Mouse (Mus musculus): ENCODE measurements at regions not wholly inside any gene's neighbourhood (a gene's known extent, or its start where the extent isn't known, plus 50 kb on each side); places are given as distances from the start of the nearest gene placed in this dataset.
A peak's percentile ranks its signal among the peaks of the same experiment; 100 is the strongest.
"Not testable (repeated sequence)": the region's sequence is repeated elsewhere in the genome, so short reads cannot be mapped to it uniquely, and the experiment has no call there.

DNA sequence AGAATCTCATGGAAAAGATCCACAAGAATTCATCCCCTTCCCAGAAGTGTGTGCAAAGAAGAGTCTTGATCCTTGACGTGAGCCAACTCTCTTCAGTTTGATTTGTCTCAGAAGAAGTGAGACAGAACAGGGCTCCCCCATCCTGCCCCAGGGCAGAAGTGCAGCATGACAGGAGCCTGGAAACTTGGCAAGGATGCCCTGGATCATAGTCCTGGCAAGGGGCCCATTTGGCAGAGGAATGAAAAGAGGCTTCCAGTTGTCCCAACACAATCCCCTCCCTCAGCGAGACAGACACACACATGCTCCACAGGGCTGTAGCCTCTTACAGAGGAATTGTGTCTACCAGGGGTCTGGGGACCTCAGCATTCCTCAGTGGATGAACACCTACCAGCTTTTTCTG lies 102.7 kb downstream of the Ptpn20 start:
- H3K36me3 ChIP-seq = no peaks in the 10 kb centered on the region
- peaks cover 38% of the 10 kb centered on the region for H3K27me3 ChIP-seq
- H3K9ac ChIP-seq = no peak overlapping the region
- 33% methylated on average over 2 of the region's 2 CpGs for WGBS
- no peak overlapping the region for H3K4me3 ChIP-seq
- no peaks in the 10 kb centered on the region for H3K9me3 ChIP-seq
- ATAC-seq (ENCODE audit: insufficient number of reproducible peaks, low FRiP score, low TSS enrichment, low read depth) = no peak
- peaks cover 28% of the 10 kb centered on the region for H3K4me1 ChIP-seq
- no peak overlapping the region for H3K4me2 ChIP-seq
- no peak overlapping the region for H3K27ac ChIP-seq

DNA sequence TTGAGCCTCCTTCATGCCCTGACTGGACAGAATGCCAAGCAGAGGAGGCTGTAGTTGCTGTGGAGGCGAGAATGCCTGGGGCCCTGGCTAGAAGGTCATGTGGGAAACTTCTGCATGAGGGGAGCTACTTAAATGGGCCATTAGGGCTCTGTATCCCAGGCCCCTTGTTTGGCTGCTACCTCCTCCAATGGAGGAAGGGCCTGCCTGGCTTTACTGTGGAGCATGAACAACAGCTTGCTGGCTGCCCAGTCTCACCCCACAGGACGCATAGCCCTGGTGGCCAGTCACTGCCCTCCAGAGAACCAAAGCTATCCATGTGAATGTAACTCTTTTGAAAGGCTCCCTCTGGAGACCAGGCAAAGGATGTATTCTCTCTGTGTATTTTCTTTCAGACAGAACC lies 105.2 kb downstream of the Ptpn20 start:
- no peaks in the 10 kb centered on the region for H3K9me3 ChIP-seq
- peaks cover 29% of the 10 kb centered on the region for H3K4me1 ChIP-seq
- H3K4me2 ChIP-seq = no peak overlapping the region
- H3K27me3 ChIP-seq = peaks cover 39% of the 10 kb centered on the region
- no peak overlapping the region for H3K27ac ChIP-seq
- WGBS = 70% methylated on average over 2 of the region's 2 CpGs
- ATAC-seq (ENCODE audit: insufficient number of reproducible peaks, low FRiP score, low TSS enrichment, low read depth) = no peak
- no peak overlapping the region for H3K4me3 ChIP-seq
- H3K36me3 ChIP-seq = no peaks in the 10 kb centered on the region
- H3K9ac ChIP-seq = no peak overlapping the region

DNA sequence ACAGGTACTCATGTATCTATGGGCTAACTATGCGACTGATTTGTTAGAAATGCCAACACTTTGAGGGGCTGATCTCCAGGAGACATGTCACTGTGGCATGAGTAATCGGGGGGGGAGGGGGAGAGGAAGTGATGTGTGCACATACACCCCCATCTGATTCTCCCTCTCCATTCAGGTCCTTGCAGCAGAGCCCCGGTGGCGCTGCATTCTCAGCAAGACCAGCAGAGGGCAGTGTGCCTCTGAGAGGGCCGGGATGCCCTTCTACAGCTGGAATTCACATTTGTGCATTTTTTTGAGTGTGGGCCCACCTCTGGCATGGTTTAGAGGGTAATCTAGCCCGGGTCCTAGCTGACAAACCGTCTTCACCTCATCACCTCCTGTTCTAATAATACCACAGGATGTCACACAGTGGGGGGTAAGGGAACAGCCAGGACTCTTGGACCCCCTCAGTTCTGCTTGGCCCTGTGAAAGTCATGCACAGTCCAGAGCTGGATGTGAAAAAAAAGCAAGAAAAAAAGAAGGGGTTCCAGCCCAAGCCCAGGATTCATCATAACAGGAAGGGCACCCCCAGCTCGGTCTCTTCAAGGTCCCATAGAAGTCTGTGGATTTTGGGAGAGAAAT lies 106.5 kb downstream of the Ptpn20 start:
- H3K27me3 ChIP-seq = peaks cover 33% of the 10 kb centered on the region

DNA sequence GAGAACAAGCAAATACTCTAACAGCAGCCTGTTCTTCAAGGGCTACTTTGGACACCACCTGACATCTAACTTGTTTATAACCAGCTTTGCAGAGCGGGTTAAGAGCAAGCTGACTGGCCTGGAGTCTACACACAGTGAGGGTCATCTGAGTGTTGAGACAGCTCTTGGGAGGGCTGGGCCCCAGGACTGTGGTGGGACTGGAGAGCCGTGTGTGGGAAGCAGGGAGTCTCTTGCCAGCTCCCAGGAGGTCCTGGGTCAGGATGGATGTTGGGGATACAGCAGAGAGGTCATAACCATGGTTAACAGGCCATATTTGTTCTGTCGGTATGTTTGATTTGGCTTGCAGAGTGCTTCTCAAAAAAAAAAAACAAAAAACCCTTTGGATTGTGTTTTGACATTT lies 107.8 kb downstream of the Ptpn20 start:
- H3K4me3 ChIP-seq = no peak overlapping the region
- no peak for ATAC-seq (ENCODE audit: insufficient number of reproducible peaks, low FRiP score, low TSS enrichment, low read depth)
- H3K4me2 ChIP-seq = no peak overlapping the region
- no peaks in the 10 kb centered on the region for H3K36me3 ChIP-seq
- H3K27ac ChIP-seq = no peak overlapping the region
- WGBS = 58% methylated on average over 3 of the region's 3 CpGs
- no peak overlapping the region for H3K9ac ChIP-seq
- H3K4me1 ChIP-seq = peaks cover 40% of the 10 kb centered on the region
- no peaks in the 10 kb centered on the region for H3K9me3 ChIP-seq
- peaks cover 33% of the 10 kb centered on the region for H3K27me3 ChIP-seq

More for the DNA sequence above, 106.5 kb downstream of the Ptpn20 start:
- Histone ChIP-seq H3K9me3 (no peaks in the 10 kb centered on the region), H3K4me3 (no peak overlapping the region), H3K27ac (no peak overlapping the region), H3K9ac (no peak overlapping the region), H3K36me3 (no peaks in the 10 kb centered on the region), H3K4me1 (peaks cover 42% of the 10 kb centered on the region), H3K4me2 (no peak overlapping the region)
- WGBS = 14% methylated on average over 8 of the region's 8 CpGs
- no peak for ATAC-seq (ENCODE audit: insufficient number of reproducible peaks, low FRiP score, low TSS enrichment, low read depth)

DNA sequence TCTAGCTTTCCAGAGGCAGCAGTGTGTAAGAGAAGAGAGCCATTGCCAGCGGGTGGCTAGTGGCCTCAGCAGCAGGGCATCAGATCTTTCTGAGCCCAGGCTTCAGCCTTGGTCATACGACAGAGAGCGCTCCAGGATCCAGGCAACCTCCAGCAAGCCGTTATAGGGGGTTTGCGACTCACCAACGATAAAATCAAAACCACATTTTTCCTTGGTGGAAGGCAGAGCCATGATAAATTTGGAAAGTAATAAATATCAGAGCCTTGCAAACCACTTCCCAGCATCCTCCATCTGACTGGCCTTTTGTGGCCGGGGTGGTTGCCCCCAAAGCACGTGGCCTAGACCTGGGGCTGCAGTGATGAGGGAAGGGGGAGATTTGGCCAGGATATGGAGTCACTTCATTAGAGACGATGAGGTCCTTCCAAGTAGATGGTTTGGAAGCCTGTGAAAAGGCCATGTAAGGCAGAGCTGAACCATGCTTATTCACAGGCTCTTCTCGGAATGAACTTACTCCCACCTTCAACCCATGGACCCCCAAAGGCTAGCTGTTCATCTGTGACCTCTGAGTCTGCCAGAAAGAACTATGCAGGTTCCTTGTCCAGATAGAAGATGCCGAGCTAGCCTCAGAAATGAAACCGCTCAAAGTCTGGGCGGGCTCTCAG lies 110.9 kb downstream of the Ptpn20 start:
- Histone ChIP-seq H3K4me3 (no peak overlapping the region), H3K27ac (no peak overlapping the region), H3K36me3 (no peaks in the 10 kb centered on the region), H3K9ac (no peak overlapping the region), H3K4me2 (no peak overlapping the region), H3K4me1 (peaks cover 38% of the 10 kb centered on the region), H3K9me3 (no peaks in the 10 kb centered on the region), H3K27me3 (peaks cover 15% of the 10 kb centered on the region; the same call in 1 of the 2 replicates)
- WGBS = 35% methylated on average over 13 of the region's 13 CpGs
- ATAC-seq (ENCODE audit: insufficient number of reproducible peaks, low FRiP score, low TSS enrichment, low read depth) = peak; percentile 50; the same call in 1 of the 2 replicates

DNA sequence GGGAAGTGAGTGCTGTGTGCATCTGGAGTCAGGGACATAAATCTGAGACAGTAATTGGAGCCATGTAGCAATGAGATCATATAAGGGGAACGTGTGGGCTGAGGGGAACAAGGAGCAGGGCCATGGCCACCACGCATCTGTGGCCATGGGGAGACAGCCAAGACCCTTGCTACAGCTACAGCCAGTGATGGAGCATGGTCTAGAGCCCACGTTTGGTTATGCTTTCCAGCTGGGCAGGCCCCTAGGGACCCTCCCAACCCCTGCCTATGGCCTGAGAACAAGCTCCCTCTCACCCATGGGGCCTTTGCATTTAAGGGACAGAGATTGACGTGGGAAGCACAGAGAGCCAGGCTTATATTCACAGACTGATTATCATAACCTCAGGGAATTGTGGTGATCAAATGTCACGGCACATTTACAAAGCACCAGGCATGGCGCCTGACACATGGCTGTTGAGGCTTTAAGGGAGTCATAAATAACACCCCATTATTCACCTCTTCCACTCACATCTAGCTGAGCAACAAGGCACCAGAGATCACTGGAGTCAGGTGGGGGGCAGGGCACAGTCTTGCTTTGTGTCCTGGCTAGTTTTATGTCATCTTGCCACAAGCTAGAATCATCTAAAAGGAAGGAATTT lies 118.8 kb downstream of the Ptpn20 start:
- WGBS = 23% methylated on average over 6 of the region's 6 CpGs
- Histone ChIP-seq H3K27me3 (no peaks in the 10 kb centered on the region), H3K4me1 (peaks cover 16% of the 10 kb centered on the region), H3K9ac (no peak overlapping the region), H3K9me3 (no peaks in the 10 kb centered on the region), H3K36me3 (no peaks in the 10 kb centered on the region), H3K4me2 (no peak overlapping the region), H3K4me3 (no peak overlapping the region), H3K27ac (no peak overlapping the region)
- ATAC-seq (ENCODE audit: insufficient number of reproducible peaks, low FRiP score, low TSS enrichment, low read depth) = peak; percentile 60

DNA sequence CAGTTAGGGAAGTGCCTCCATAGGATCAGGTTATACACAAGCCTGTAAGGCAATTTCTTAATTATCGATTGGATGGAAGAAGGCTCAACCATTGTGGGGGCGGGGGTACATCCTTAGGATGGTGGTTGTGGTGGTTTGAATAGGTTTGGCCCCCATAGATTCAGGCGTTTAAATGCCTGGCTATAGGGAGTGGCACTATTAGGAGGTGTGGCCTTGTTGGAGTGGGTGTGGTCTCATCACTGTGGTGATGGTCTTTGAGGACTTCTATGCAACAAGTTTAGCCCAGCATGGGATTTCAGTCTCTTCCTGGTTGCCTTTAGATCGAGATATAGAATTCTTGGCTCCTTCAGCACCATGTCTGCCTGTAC lies 119.3 kb downstream of the Ptpn20 start:
- 79% methylated on average over 4 of the region's 4 CpGs for WGBS
- Histone ChIP-seq H3K36me3 (no peaks in the 10 kb centered on the region), H3K4me1 (peaks cover 16% of the 10 kb centered on the region), H3K9ac (no peak overlapping the region), H3K4me3 (no peak overlapping the region), H3K4me2 (no peak overlapping the region), H3K9me3 (no peaks in the 10 kb centered on the region), H3K27me3 (no peaks in the 10 kb centered on the region), H3K27ac (no peak overlapping the region)
- no peak for ATAC-seq (ENCODE audit: insufficient number of reproducible peaks, low FRiP score, low TSS enrichment, low read depth)

DNA sequence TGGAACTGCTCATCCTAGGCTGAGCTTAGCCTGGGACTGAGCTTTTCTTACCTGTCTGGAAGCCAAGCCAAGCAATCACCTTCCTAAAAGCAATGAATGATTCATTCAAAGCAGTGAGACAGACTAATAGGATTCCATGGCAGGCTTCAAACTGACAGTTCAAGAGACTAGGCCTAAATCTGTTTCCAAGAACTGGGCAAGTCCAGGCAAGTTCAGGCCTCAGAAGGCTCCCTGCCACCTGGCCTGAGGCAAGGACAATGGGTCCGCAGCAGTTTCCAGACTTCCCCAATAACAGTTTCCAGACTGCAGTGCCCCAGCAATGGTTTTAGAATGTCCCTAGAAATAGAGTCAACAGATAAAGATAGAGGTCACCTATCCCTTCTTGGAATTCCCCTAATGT lies 123.5 kb downstream of the Ptpn20 start:
- Histone ChIP-seq H3K4me2 (no peak overlapping the region), H3K9ac (no peak overlapping the region), H3K4me1 (peaks cover 12% of the 10 kb centered on the region), H3K4me3 (no peak overlapping the region), H3K27ac (no peak overlapping the region), H3K9me3 (no peaks in the 10 kb centered on the region), H3K27me3 (no peaks in the 10 kb centered on the region), H3K36me3 (no peaks in the 10 kb centered on the region)
- WGBS = 72% methylated on average over 1 of the region's 1 CpGs
- no peak for ATAC-seq (ENCODE audit: insufficient number of reproducible peaks, low FRiP score, low TSS enrichment, low read depth)

DNA sequence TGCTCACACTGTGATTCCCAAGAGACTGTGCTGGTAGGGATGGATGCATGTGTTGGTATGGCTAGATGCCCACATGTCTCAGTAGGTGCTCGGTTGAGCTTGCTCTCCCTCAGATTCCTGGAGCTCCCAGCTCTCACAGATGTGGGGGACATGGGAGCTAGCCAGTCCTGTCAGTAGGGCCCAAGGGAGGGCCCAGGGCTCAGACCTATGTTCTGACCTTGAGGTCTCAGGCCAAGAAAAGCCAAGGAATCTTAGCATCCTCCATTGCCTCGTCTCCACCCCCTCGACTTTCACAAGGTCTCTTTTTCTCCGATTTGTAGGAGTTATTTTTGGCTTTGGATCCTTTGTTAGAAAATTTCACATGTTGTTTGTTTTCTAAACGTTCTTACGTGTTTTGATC lies 130.6 kb downstream of the Ptpn20 start:
- H3K4me1 ChIP-seq = peaks cover 7% of the 10 kb centered on the region; the same call in 1 of the 2 replicates
- H3K27me3 ChIP-seq = no peaks in the 10 kb centered on the region
- H3K9me3 ChIP-seq = no peaks in the 10 kb centered on the region
- H3K4me2 ChIP-seq = no peak overlapping the region
- H3K27ac ChIP-seq = no peak overlapping the region
- no peak overlapping the region for H3K9ac ChIP-seq
- ATAC-seq (ENCODE audit: insufficient number of reproducible peaks, low FRiP score, low TSS enrichment, low read depth) = no peak
- no peak overlapping the region for H3K4me3 ChIP-seq
- H3K36me3 ChIP-seq = no peaks in the 10 kb centered on the region
- WGBS = 80% methylated on average over 6 of the region's 6 CpGs

DNA sequence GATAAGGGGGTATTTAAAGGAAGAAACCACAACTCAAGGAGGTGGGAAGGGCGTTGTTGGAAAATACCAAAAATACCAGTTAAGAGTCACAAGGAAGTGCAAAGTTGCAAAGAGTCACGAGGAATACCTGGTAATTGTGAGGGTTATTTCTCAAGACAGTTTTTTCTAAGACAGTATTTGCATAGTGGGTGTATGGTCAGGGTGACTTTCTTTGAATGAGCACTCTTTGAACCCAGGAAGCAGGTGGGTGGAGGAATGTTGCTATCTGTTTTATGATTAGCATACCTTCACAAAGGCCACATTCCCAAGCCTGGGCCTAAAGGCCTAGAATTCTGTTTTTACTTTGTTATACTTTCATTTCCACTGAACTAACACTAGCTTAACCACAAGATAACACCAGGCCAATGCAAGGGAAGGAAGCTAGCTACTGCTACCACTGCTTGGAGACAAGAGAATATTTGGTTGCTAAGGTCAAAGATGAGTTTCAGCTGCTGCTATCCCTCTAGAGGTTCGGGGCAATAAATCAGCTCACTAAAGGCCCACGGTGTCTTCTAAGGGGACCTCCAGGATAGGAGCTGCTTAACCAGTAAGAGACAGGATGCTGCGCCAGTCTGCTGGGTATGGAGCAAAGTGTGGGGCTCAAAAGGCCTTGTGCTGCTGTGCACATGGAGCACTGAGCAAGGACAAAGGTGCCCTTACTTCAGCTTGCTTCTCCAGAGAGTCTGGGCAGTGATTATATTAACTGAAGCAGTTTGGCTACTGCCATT lies 133.6 kb downstream of the Ptpn20 start:
- H3K4me3 ChIP-seq; H3K27ac ChIP-seq; H3K4me2 ChIP-seq; H3K4me1 ChIP-seq; H3K36me3 ChIP-seq; H3K9me3 ChIP-seq; ATAC-seq (ENCODE audit: insufficient number of reproducible peaks, low FRiP score, low TSS enrichment, low read depth); H3K27me3 ChIP-seq; H3K9ac ChIP-seq: not testable (repeated sequence)
- WGBS = 66% methylated on average over 5 of the region's 5 CpGs

DNA sequence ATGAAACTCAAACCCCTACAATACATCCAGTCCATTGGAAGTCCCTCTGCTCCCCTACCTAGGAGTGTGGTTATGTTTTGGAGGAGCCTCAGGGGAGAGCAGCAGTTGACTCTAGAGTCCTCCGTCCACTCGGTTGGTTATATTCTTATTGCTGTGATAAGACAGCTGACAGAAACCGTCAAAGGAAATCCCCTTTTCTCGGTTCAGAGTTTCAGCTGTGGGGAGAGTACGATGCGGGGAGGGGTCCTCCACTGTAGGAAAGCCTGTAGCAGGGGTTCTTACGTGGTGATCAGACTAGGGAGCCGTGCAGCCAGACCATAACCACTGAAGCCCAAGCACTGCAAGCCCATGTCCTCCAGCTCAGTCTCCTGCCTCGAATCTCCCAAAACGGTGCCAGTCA lies 137.5 kb downstream of the Ptpn20 start:
- Histone ChIP-seq H3K4me3 (no peak overlapping the region), H3K36me3 (no peaks in the 10 kb centered on the region), H3K27ac (no peak overlapping the region), H3K4me2 (no peak overlapping the region), H3K27me3 (no peaks in the 10 kb centered on the region), H3K9me3 (no peaks in the 10 kb centered on the region), H3K9ac (no peak overlapping the region), H3K4me1 (no peaks in the 10 kb centered on the region)
- 87% methylated on average over 10 of the region's 10 CpGs for WGBS
- no peak for ATAC-seq (ENCODE audit: insufficient number of reproducible peaks, low FRiP score, low TSS enrichment, low read depth)
